Mouse (Mus musculus) midbrain, postnatal 0 days (tissue): ENCODE results near the gene Fam222b. TPM values are rescaled to one million over a fixed set of nuclear protein-coding genes. Genes with fewer than 3 reads are reported as not detected.

ENCODE experiments used
- ATAC-seq: fragments of 200-750 bp; cut with Nextera tagmentation; 2 replicates; pipeline ENCODE4 v1.8.0; 2017; ENCODE audit warnings: moderate number of reproducible peaks, mild to moderate bottlenecking, moderate TSS enrichment, moderate library complexity; ENCODE audit not compliant: low FRiP score
- DNase-seq: peaks from one replicate; pipeline ENCODE4 v3.0.0-alpha.2; 2015; ENCODE audit warnings: low spot score
- H3K27ac ChIP-seq: fragments of 300-500 bp; sonication (generic); 2 replicates; pipeline ENCODE4 v1.5.1; 2014; ENCODE audit warnings: low read depth, mild to moderate bottlenecking, low read length, mixed read lengths
- H3K27me3 ChIP-seq: fragments of 300-500 bp; sonication (generic); 2 replicates; pipeline ENCODE4 v1.6.1; 2014; ENCODE audit warnings: low read length, control low read depth, mixed read lengths; ENCODE audit not compliant: insufficient read depth
- H3K36me3 ChIP-seq: fragments of 300-500 bp; sonication (generic); 2 replicates; pipeline ENCODE4 v1.6.1; 2014; ENCODE audit warnings: low read length, control low read depth, mixed read lengths; ENCODE audit not compliant: insufficient read depth
- H3K4me1 ChIP-seq: fragments of 300-500 bp; sonication (generic); 2 replicates; pipeline ENCODE4 v1.6.1; 2014; ENCODE audit warnings: mild to moderate bottlenecking, control low read depth, antibody characterized with exemption, low read length, mixed read lengths; ENCODE audit not compliant: insufficient read depth
- H3K4me2 ChIP-seq: fragments of 300-500 bp; sonication (generic); 2 replicates; pipeline ENCODE4 v1.6.1; 2014; ENCODE audit warnings: low read depth, mild to moderate bottlenecking, low read length, mixed read lengths; ENCODE audit not compliant: poor library complexity, severe bottlenecking
- H3K4me3 ChIP-seq: fragments of 300-500 bp; sonication (generic); 2 replicates; pipeline ENCODE4 v1.5.1; 2014; ENCODE audit warnings: low read depth, mild to moderate bottlenecking, low read length, moderate library complexity
- H3K9ac ChIP-seq: fragments of 300-500 bp; sonication (generic); replicated peaks from 2 replicates; pipeline ENCODE4 v1.6.1; 2014; ENCODE audit warnings: mild to moderate bottlenecking, low read length, moderate library complexity, mixed read lengths; ENCODE audit not compliant: poor library complexity, severe bottlenecking
- H3K9me3 ChIP-seq: fragments of 300-500 bp; sonication (generic); 2 replicates; pipeline ENCODE4 v1.6.1; 2016; ENCODE audit warnings: low read length, control low read depth
- CTCF ChIP-seq: IDR thresholded peaks from 2 replicates; pipeline ENCODE4 v1.5.1; 2016; ENCODE audit warnings: antibody characterized with exemption, mild to moderate bottlenecking
- WGBS: fragments of 180-500 bp; shearing (Covaris S2); extraction: QIAGEN DNeasy Blood & Tissue Kit; methylation state at CpG from one replicate; pipeline ENCODE4 v1.1.7; 2014; 5-methylcytosine and 5-hydroxymethylcytosine counted together
- polyA plus RNA-seq: library from polyadenylated mRNA; unstranded; fragments of >200 nt; fragmentation: Nextera tagmentation; extraction: Ambion mirVana; gene quantifications from 2 replicates; pipeline ENCODE4 v1.2.1, GENCODE M21; 2015
- total RNA-seq: library from RNA; depleted of rRNA; stranded (reverse); fragments of >200 nt; gene quantifications from 2 replicates; pipeline ENCODE4 v1.2.3, GENCODE M21; 2014

Gene Fam222b
- total and polyA plus RNA-seq, 2 experiments from 2014 or later, result 29.1 to 34.5 TPM

DNA sequence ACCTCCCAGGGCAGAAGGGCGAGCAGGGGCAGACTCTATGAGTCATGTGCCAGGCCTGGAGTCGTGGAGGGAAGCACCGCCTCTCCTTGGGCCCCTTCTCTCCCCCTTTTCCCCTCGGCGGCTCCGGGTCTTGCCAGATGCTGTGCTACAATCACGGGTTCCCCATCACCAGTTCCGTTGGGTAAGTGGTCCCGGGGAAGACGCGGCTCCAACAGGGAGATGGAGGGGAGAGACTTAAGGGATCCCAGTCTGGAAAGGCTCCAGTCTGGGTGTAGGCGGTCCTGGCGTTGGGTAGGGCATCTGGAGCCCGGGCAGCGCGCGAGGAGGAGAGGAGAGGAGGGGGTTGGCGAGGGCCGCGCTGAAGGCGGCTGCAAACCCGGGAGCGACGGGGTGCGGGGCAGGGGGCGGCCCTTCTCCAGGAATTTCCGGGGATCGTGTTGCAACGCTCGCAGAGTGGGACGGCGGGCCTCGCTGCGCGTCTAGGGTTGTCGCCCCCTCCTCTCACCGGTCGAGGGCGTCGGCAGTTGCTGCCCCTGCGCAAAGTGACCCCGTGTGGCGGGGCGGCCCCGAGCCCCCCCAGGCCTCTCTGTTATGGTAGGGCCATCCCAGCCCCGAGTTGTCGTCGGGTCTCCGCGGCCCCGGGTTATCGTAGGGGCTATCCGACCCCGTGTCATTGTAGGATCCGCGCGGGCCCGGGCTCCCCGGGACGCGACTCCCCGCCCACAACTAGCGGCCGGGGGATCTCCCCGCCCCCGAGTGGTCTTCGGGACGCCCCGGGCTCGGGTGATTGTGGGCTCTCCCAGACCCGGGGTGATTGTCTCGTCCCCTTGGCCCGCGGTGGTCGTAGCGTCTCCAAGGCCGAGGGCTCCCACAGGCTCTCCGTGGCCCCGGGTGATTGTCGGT, 94.1 kb downstream of the Fam222b start, which contains the start of gene Rab34:
Gene Rab34 (plus strand): TSS at position 100 of the 903 bp plus-strand sequence.
- peak; percentile 73 for ATAC-seq
- Histone ChIP-seq H3K27me3 (no peaks in the 10 kb centered on the region), H3K9ac (peak within 1 kb of the TSS; percentile 94), H3K4me1 (no peaks in the 10 kb centered on the region; the same call in 1 of the 2 replicates), H3K4me2 (peak within 1 kb of the TSS; percentile 87), H3K27ac (peak within 1 kb of the TSS; percentile 91), H3K36me3 (peaks cover 22% of the 10 kb centered on the region), H3K4me3 (peak within 1 kb of the TSS; percentile 85), H3K9me3 (no peaks in the 10 kb centered on the region)
- DNase-seq, result peak; percentile 84
- TF ChIP-seq CTCF, result no peak; the same call in 1 of the 2 replicates
- under 1% methylated on average over 64 of the region's 80 CpGs for WGBS

DNA sequence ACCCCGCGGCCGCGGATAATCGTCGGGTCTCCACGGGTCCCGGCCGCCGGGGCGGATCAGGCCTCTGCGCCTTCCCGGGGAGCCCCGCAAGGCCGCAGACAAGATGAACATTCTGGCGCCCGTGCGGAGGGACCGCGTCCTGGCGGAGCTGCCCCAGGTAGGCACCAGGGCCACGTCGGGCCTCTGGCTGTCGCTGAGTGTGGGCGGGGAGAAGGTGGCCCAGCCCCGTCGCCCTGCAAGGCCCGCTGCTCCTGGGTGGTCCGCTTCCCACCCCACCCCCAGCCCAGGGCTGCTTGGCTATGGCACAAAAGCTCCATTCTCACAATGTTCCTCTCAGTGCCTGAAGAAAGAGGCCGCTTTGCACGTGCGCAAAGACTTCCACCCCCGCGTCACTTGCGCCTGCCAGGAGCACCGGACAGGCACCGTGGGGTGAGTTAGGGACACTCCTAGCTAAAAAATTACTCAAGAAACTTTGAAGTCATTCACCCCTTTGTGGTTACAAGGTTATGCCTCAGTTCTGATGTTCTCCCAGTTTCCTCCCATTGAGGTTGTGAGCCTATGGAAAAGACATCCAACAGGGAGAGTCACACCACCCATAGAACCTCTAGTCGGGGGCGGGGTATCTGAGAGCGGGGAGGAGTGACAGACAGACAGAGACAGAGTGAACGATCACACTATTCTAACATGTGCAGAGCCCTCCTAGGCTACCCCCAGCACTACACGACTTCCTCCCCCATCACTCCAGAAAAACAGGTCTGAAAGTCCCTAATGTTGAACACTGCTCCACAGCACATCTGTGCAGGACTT, 95.0 kb downstream of the Fam222b start:
- Histone ChIP-seq H3K4me1 (no peaks in the 10 kb centered on the region), H3K4me3 (peak overlapping the region; percentile 85), H3K36me3 (peaks cover 24% of the 10 kb centered on the region), H3K9ac (peak overlapping the region; percentile 94), H3K27me3 (no peaks in the 10 kb centered on the region), H3K9me3 (no peaks in the 10 kb centered on the region), H3K27ac (peak overlapping the region; percentile 91), H3K4me2 (peak overlapping the region; percentile 87)
- ATAC-seq (peak; percentile 84), DNase-seq (peak; percentile 86)
- no peak for TF ChIP-seq CTCF
- under 1% methylated on average over 42 of the region's 42 CpGs for WGBS

DNA sequence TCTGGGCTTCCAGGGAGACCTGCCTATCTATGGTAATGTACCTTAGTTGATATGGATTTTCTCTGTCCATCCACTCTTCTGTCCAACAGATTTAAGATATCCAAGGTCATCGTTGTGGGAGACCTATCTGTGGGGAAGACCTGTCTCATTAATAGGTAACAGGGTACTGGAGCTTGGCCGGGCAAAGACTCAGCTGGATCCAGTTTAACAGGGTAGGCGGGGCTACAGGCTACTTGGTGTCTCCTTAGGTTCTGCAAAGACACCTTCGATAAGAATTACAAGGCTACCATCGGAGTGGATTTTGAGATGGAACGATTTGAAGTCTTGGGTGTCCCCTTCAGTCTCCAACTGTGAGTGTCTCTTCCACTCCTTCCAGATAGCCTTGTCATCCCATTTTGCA, 95.6 kb downstream of the Fam222b start:
- peak overlapping the region; percentile 85 for H3K4me3 ChIP-seq
- no peaks in the 10 kb centered on the region for H3K9me3 ChIP-seq
- DNase-seq (no peak), ATAC-seq (no peak)
- no peak overlapping the region for H3K9ac ChIP-seq
- no peaks in the 10 kb centered on the region for H3K4me1 ChIP-seq
- H3K27me3 ChIP-seq, result no peaks in the 10 kb centered on the region
- WGBS, result 75% methylated on average over 6 of the region's 6 CpGs
- TF ChIP-seq CTCF, result no peak
- peaks cover 24% of the 10 kb centered on the region for H3K36me3 ChIP-seq
- H3K27ac ChIP-seq, result peak overlapping the region; percentile 91; the same call in 1 of the 2 replicates
- peak overlapping the region; percentile 87 for H3K4me2 ChIP-seq

DNA sequence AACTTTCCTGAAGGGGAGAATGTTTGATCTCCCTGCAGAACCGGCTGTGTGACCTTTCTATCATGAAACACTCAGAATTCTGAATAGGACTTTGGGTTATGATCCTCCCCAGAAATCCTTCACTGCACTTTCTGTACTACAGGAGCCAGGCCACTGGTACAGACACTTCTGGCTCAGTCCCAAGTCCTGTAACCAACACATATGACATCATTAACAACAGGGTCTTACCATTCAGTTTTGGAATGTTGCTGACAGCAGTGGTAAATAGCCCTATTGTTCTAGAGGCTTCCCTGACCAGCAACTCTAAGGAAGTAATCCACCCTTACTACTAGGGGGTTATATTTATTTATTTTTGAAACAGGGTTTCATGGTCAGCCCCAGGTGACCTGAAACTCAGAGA, 98.7 kb downstream of the Fam222b start, which contains the start of gene Proca1:
Gene Proca1 (plus strand): TSS at position 280 of the 400 bp plus-strand sequence.
- no peak for ATAC-seq
- Histone ChIP-seq H3K9me3 (no peaks in the 10 kb centered on the region), H3K27ac (no peak within 1 kb of the TSS), H3K9ac (no peak within 1 kb of the TSS), H3K27me3 (no peaks in the 10 kb centered on the region), H3K36me3 (peaks cover 24% of the 10 kb centered on the region), H3K4me2 (peak within 1 kb of the TSS; percentile 48), H3K4me3 (no peak within 1 kb of the TSS; the same call in 1 of the 2 replicates), H3K4me1 (no peaks in the 10 kb centered on the region)
- 87% methylated on average over 1 of the region's 1 CpGs for WGBS
- no peak for DNase-seq
- no peak for TF ChIP-seq CTCF

DNA sequence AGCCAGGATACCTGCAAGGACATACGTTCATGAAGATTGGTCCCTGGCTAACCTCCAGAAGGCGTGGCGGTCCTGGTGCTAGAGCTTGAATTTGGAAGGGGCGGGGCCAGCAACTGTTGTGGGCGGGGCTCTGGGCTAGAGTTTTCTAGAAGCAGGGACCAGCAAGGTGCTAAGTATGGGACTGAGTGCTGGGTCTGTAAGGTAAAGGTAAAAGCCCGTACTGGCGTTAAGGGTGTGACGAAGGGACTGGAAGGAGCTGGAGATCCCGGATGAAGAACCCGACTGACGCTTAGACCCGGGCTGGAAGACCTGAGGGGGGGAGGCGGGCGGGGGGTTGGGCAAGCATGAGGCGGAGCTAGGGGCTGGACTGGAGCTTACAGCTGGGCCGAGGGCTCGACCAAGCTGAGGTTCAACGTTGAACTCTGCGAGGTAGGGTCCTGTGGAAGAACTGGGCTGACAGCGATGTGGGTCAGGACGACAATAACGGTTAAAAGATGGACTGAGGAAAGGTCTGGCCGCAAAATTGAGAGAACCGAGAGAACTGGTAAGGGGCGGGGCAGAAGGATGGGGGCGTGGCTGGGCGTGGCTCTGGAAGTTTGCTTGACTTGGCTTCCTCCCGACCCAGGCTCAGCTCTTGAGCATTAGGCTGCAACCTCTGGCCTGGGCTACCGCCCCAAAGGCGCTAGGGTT, 100.1 kb downstream of the Fam222b start:
- no peak for TF ChIP-seq CTCF
- DNase-seq (peak; percentile 49), ATAC-seq (peak; percentile 42; the same call in 1 of the 2 replicates)
- Histone ChIP-seq H3K36me3 (peaks cover 24% of the 10 kb centered on the region), H3K27ac (no peak overlapping the region), H3K9me3 (no peaks in the 10 kb centered on the region), H3K4me2 (peak overlapping the region; percentile 48), H3K9ac (no peak overlapping the region), H3K4me3 (peak overlapping the region; percentile 25), H3K27me3 (no peaks in the 10 kb centered on the region), H3K4me1 (no peaks in the 10 kb centered on the region)
- WGBS, result 3% methylated on average over 30 of the region's 30 CpGs
